8 mouse cellular contexts compared by ENCODE assay signal in the genomic region with DNA sequence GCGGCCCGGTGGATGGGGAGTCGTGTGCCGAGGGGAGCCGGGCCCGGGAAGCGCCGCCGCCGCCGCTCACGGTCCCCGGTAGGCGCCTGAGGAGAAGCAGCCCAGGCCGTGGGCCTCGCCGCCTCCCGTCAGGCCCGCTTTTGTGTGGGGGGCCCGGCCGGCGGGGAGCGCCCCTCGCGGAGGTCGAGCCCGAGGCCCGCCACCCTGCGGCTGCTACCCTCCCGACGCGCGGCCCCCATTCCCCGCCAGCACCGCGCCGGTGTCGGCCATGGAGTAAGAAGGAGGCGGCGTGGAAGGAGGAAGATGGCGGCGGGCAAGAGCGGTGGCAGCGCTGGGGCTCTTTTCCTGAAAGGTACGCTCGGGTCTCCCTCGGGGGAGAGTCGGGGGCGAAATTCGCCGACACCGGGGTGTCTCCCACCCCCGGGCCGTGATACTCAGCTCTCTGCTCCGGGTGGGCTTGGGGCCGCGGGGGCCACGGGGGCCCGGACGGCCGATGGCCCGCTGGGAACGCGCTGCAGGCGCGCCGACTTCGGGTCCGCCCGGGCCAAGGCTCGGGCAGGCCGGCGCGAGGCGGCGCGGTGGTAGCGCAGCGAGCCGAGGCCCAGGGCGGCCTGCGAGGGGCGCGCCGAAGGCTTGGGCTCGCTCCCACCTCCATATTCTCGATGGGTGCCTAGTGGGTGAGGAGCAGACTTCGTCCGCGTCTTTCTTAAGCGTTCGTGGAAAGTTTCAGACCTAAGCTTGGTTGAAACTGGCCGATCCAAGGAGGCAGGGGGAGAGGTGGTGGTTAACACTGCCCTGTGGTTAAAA. TPM values are rescaled to one million over a fixed set of nuclear protein-coding genes. Genes with fewer than 3 reads are reported as not detected.
DNase-seq lines count a peak whose midpoint lies in the region; ATAC-seq and TF ChIP-seq lines count a peak whose summit lies in the region.

No protein-coding gene starts in this region.

- H3K79me2 ChIP-seq in C2C12 (ENCODE audit: control insufficient read depth, insufficient read depth) (peaks cover 53% of the 10 kb centered on the region), myocyte (ENCODE audit: control insufficient read depth, insufficient read depth) (peaks cover 50% of the 10 kb centered on the region)

- peak overlapping the region; percentile 100 for H3K9ac ChIP-seq in heart, embryonic 13.5 days
- peak overlapping the region; percentile 93 for H3K9ac ChIP-seq in kidney, postnatal 0 days (ENCODE audit: low read depth, low read length)
- peak overlapping the region; percentile 99 for H3K9ac ChIP-seq in liver, embryonic 12.5 days

- TF ChIP-seq POLR2A in brain, embryonic 14.5 days (IDR thresholded peaks at IDR 0.05; ENCODE audit: borderline replicate concordance, extremely low read depth, insufficient read depth, insufficient read length, poor library complexity, severe bottlenecking), result peak; percentile 13; the same call in 1 of the 2 replicates
- TF ChIP-seq POLR2A in myocyte (IDR thresholded peaks at IDR 0.05; ENCODE audit: insufficient read length, low read depth), result peak; percentile 28

- TF ChIP-seq CTCF in C2C12 (IDR thresholded peaks at IDR 0.05; ENCODE audit: control insufficient read depth, insufficient read depth, insufficient read length), result peak; percentile 11
- peak; percentile 7; the same call in 1 of the 2 replicates for TF ChIP-seq CTCF in brain, embryonic 14.5 days (IDR thresholded peaks at IDR 0.05; ENCODE audit: borderline replicate concordance, extremely low read depth, insufficient read depth, insufficient read length)
- TF ChIP-seq CTCF in kidney, postnatal 0 days (IDR thresholded peaks at IDR 0.05; ENCODE audit: low read depth), result peak; percentile 5; the same call in 1 of the 2 replicates

- H3K79me3 ChIP-seq in C2C12 (ENCODE audit: low read depth), result peaks cover 46% of the 10 kb centered on the region

- H3K27me3 ChIP-seq in C2C12 (ENCODE audit: control insufficient read depth, insufficient read depth, insufficient read length), result no peaks in the 10 kb centered on the region
- no peaks in the 10 kb centered on the region for H3K27me3 ChIP-seq in erythroblast, embryonic 14.5 days (ENCODE audit: control insufficient read depth)
- no peaks in the 10 kb centered on the region for H3K27me3 ChIP-seq in heart, embryonic 13.5 days (replicated peaks)
- no peaks in the 10 kb centered on the region for H3K27me3 ChIP-seq in kidney, postnatal 0 days (ENCODE audit: insufficient read depth, low read length)
- no peaks in the 10 kb centered on the region for H3K27me3 ChIP-seq in liver, embryonic 12.5 days (replicated peaks)
- no peaks in the 10 kb centered on the region for H3K27me3 ChIP-seq in myocyte (ENCODE audit: control insufficient read depth, insufficient read depth, insufficient read length)

- peaks cover 16% of the 10 kb centered on the region for H3K4me1 ChIP-seq in erythroblast, embryonic 14.5 days (ENCODE audit: control insufficient read depth)
- H3K4me1 ChIP-seq in heart, embryonic 13.5 days, result peaks cover 36% of the 10 kb centered on the region
- H3K4me1 ChIP-seq in kidney, postnatal 0 days (replicated peaks; ENCODE audit: insufficient read depth, low read length), result peaks cover 13% of the 10 kb centered on the region
- H3K4me1 ChIP-seq in liver, embryonic 12.5 days, result peaks cover 42% of the 10 kb centered on the region

- H3K4me3 ChIP-seq in C2C12 (ENCODE audit: insufficient read depth, poor library complexity, severe bottlenecking) (peak overlapping the region; percentile 42), myocyte (peak overlapping the region; percentile 92)
- peak overlapping the region; percentile 95 for H3K4me3 ChIP-seq in erythroblast, embryonic 14.5 days (replicated peaks)
- H3K4me3 ChIP-seq in heart, embryonic 13.5 days, result peak overlapping the region; percentile 96
- peak overlapping the region; percentile 97 for H3K4me3 ChIP-seq in kidney, postnatal 0 days (replicated peaks; ENCODE audit: low read depth, low read length)
- peak overlapping the region; percentile 98 for H3K4me3 ChIP-seq in liver, embryonic 12.5 days

- DNase-seq in brain, embryonic 14.5 days (ENCODE audit: low read depth), result peak; percentile 79
- DNase-seq in kidney, postnatal 0 days (ENCODE audit: low spot score), result peak; percentile 71
- DNase-seq in spleen, postnatal 36 days (ENCODE audit: low spot score in 2 of 2), result peak; percentile 58 to 64

- peak; percentile 69 for ATAC-seq in heart, embryonic 13.5 days (ENCODE audit: extremely low read depth, insufficient number of reproducible peaks, low FRiP score, low TSS enrichment)
- ATAC-seq in kidney, postnatal 0 days (replicated peaks; ENCODE audit: low FRiP score, low read depth), result peak; percentile 84
- peak; percentile 88 for ATAC-seq in liver, embryonic 12.5 days

- H3K36me3 ChIP-seq in C2C12 (ENCODE audit: control insufficient read depth, insufficient read depth) (no peaks in the 10 kb centered on the region), myocyte (ENCODE audit: control insufficient read depth, insufficient read depth) (no peaks in the 10 kb centered on the region)
- H3K36me3 ChIP-seq in erythroblast, embryonic 14.5 days (ENCODE audit: control insufficient read depth), result no peaks in the 10 kb centered on the region; the same call in 1 of the 2 replicates
- no peaks in the 10 kb centered on the region for H3K36me3 ChIP-seq in heart, embryonic 13.5 days
- no peaks in the 10 kb centered on the region for H3K36me3 ChIP-seq in kidney, postnatal 0 days (ENCODE audit: insufficient read depth, low read length)
- H3K36me3 ChIP-seq in liver, embryonic 12.5 days, result no peaks in the 10 kb centered on the region

- peak overlapping the region; percentile 73 for H3K4me2 ChIP-seq in heart, embryonic 13.5 days
- H3K4me2 ChIP-seq in kidney, postnatal 0 days (ENCODE audit: low read length), result peak overlapping the region; percentile 64
- H3K4me2 ChIP-seq in liver, embryonic 12.5 days, result peak overlapping the region; percentile 78
- H3K4me2 ChIP-seq in myocyte (ENCODE audit: low read depth), result peak overlapping the region; percentile 76

- H3ac ChIP-seq in C2C12 (ENCODE audit: control insufficient read depth, insufficient read length, low read depth), result peak overlapping the region; percentile 84
- peak overlapping the region; percentile 88 for H3ac ChIP-seq in myocyte (ENCODE audit: control insufficient read depth, insufficient read length)

- WGBS in heart, embryonic 13.5 days, result under 1% methylated on average over 71 of the region's 93 CpGs
- WGBS in kidney, postnatal 0 days, result under 1% methylated on average over 84 of the region's 93 CpGs
- under 1% methylated on average over 79 of the region's 93 CpGs for WGBS in liver, embryonic 12.5 days (ENCODE audit: insufficient replicate concordance)

- peaks cover 15% of the 10 kb centered on the region for H3K9me3 ChIP-seq in erythroblast, embryonic 14.5 days (ENCODE audit: control insufficient read depth, low read length)
- peaks cover 17% of the 10 kb centered on the region for H3K9me3 ChIP-seq in heart, embryonic 13.5 days
- 0 out of 2 replicates have a peak, but pooled peaks cover 4% of the 10 kb centered on the region for H3K9me3 ChIP-seq in kidney, postnatal 0 days (replicated peaks; ENCODE audit: low read length)
- H3K9me3 ChIP-seq in liver, embryonic 12.5 days (replicated peaks), result peaks cover 12% of the 10 kb centered on the region; the same call in 1 of the 2 replicates

- peak overlapping the region; percentile 100 for H3K27ac ChIP-seq in heart, embryonic 13.5 days (replicated peaks)
- peak overlapping the region; percentile 98 for H3K27ac ChIP-seq in kidney, postnatal 0 days
- H3K27ac ChIP-seq in liver, embryonic 12.5 days, result peak overlapping the region; percentile 95

TF ChIP-seq in C2C12, 6 proteins besides CTCF, POLR2A, EP300 and RAD21:
- no peak for TF ChIP-seq MYOG (IDR thresholded peaks at IDR 0.05; ENCODE audit: control insufficient read depth, extremely low read depth, insufficient read length)
- TF ChIP-seq MYOD1 (IDR thresholded peaks at IDR 0.05; ENCODE audit: control insufficient read depth, insufficient read length, low read depth), result no peak
- no peak for TF ChIP-seq MAX (IDR thresholded peaks at IDR 0.05)
- no peak for TF ChIP-seq CEBPB (IDR thresholded peaks at IDR 0.05; ENCODE audit: low read depth)
- no peak for TF ChIP-seq FOSL1 (IDR thresholded peaks at IDR 0.05; ENCODE audit: insufficient read depth, low read length, poor library complexity, severe bottlenecking)
- no peak for TF ChIP-seq USF1 (IDR thresholded peaks at IDR 0.05; ENCODE audit: low read depth)

TF ChIP-seq in myocyte, 11 proteins besides CTCF, POLR2A, EP300 and RAD21 (continues in another document):
- no peak for TF ChIP-seq CEBPB (IDR thresholded peaks at IDR 0.05; ENCODE audit: insufficient read depth, poor library complexity, severe bottlenecking)
- TF ChIP-seq MYOG (IDR thresholded peaks at IDR 0.05; ENCODE audit: control insufficient read depth in 1 of 3, insufficient read depth in 1 of 3, insufficient read length in 2 of 3, low read depth in 2 of 3), result no peak
- TF ChIP-seq TCF3 (IDR thresholded peaks at IDR 0.05; ENCODE audit: insufficient read length, low read depth), result no peak
- no peak for TF ChIP-seq TCF12 (IDR thresholded peaks at IDR 0.05; ENCODE audit: insufficient read depth, poor library complexity, severe bottlenecking)
- no peak for TF ChIP-seq USF1 (IDR thresholded peaks at IDR 0.05; ENCODE audit: low read depth)
- no peak for TF ChIP-seq MYOD1 (IDR thresholded peaks at IDR 0.05; ENCODE audit: control insufficient read depth in 1 of 3, insufficient read length in 2 of 3, low read depth in 2 of 3)
- no peak for TF ChIP-seq POLR2AphosphoS2 (IDR thresholded peaks at IDR 0.05; ENCODE audit: insufficient read length, low read depth)
- TF ChIP-seq MAX (IDR thresholded peaks at IDR 0.05; ENCODE audit: low read depth), result no peak
- TF ChIP-seq SRF (IDR thresholded peaks at IDR 0.05; ENCODE audit: control insufficient read depth, insufficient read length, low read depth), result no peak

RNA-seq across cellular contexts. Expression of gene Senp6, which starts 0.7 kb away (rescaled TPM):
- 15.5 TPM for polyA plus RNA-seq in C2C12 (2012; fragmentation: generic; extraction: Trizol)
- 30.1 and 66.5 TPM in 2 replicates for polyA plus RNA-seq in brain, embryonic 14.5 days (2012; rRNA removed)
- 4.4 and 6.9 TPM in 2 replicates for polyA plus RNA-seq in erythroblast, embryonic 14.5 days (2012)
- 32.4 and 32.6 TPM in 2 replicates for polyA plus RNA-seq in heart, embryonic 13.5 days (2015; fragmentation: Nextera tagmentation; extraction: Ambion mirVana)
- polyA plus RNA-seq in kidney, postnatal 0 days (2015; fragmentation: Nextera tagmentation; extraction: Ambion mirVana), result 52.6 and 59.4 TPM in 2 replicates
- polyA plus RNA-seq in liver, embryonic 12.5 days (2016; fragmentation: Nextera tagmentation; extraction: Ambion mirVana), result 29.8 and 30.7 TPM in 2 replicates
- polyA plus RNA-seq in myocyte (2012; fragmentation: generic; extraction: Trizol), result 24.9 TPM

RNA-seq across cellular contexts. Expression of gene Filip1, which starts 54.8 kb away (rescaled TPM):
- polyA plus RNA-seq in C2C12 (2012; fragmentation: generic; extraction: Trizol) (0.01 TPM), myocyte (2012; fragmentation: generic; extraction: Trizol) (7.0 TPM)
- 1.4 and 3.3 TPM in 2 replicates for polyA plus RNA-seq in brain, embryonic 14.5 days (2012; rRNA removed)
- polyA plus RNA-seq in erythroblast, embryonic 14.5 days (2012), result not detected in 2 replicates
- polyA plus RNA-seq in heart, embryonic 13.5 days (2015; fragmentation: Nextera tagmentation; extraction: Ambion mirVana), result 24.5 and 27.3 TPM in 2 replicates
- 5.3 and 5.9 TPM in 2 replicates for polyA plus RNA-seq in kidney, postnatal 0 days (2015; fragmentation: Nextera tagmentation; extraction: Ambion mirVana)
- 0.94 and 1.2 TPM in 2 replicates for polyA plus RNA-seq in liver, embryonic 12.5 days (2016; fragmentation: Nextera tagmentation; extraction: Ambion mirVana)

Comparison
In these comparisons a context has a peak if more than half of its experiments do, and no peak if none do; other contexts are left out.
1. Peak in every context shown above with its lines: DNase-seq, ATAC-seq, H3K4me3 ChIP-seq and H3K27ac ChIP-seq.
2. H3K4me3 ChIP-seq: peak in every context shown above with its lines; median percentile 98 in liver, embryonic 12.5 days; 97 in kidney, postnatal 0 days; 96 in heart, embryonic 13.5 days; 95 in erythroblast, embryonic 14.5 days; 92 in myocyte; 42 in C2C12.